Mouse (Mus musculus) right cerebral cortex, adult 2 months (tissue): ENCODE data around the gene Mettl18.
A peak's percentile ranks its signal among the peaks of the same experiment; 100 is the strongest.
"Not testable (repeated sequence)": the region's sequence is repeated elsewhere in the genome, so short reads cannot be mapped to it uniquely, and the experiment has no call there.

Experiments
- DNase-seq, 2 experiments: peaks; one replicate each; pipeline ENCODE4 v3.0.0; 2021 to 2022; ENCODE audit warnings: low spot score in 2 of 2

The Mettl18 gene

DNA sequence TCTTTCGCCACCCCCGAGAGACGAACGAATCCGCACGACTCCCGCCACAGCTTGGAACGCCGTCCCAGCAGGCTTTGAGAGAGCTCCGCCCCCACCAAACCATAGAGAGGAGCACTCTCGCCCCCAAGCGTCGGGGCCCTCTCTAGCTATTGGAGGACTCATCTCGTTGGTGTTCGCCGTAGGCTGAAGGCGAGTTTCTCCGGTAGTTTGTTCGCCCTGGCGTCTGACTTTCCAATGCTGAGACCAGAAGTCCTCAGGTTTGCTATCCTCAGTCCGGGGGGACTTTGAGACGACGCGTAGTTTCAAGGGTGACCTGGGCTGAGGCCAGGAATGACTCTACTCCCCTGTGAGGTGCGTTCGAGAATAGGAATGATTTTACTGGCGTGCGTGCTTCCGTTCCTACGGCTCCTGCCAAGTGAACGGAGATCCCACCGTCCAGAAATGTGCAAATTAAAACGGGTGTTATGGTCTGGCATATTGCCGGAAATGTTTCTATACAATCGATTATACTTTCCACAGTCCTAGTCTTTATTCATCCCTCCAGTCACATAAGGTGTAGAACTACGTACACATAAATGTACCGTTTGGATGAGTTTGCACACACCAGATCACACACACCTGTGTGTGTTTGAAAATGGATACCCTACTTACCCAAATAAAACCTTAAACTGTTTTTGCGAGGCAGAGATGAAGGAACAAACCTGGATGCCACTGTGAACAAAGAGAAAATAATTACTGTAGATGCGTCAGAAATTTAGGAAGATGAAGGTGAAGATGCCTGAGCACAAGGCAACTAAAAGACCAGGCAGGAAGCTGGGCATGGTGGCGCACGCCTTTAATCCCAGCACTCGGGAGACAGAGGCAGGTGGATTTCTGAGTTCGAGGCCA, at the start of gene Mettl18, which contains the start of gene BC055324:
Gene Mettl18, plus strand, starts transcription at position 169 of the 888 bp plus-strand sequence.
Gene BC055324, minus strand, starts transcription at position 76 of the 888 bp plus-strand sequence.
- DNase-seq, result peak; percentile 90 to 91

- no peak for DNase-seq
Observed at GRCm38 (mm10) chr1:163953396-163953795, 41.3 kb upstream of the Mettl18 start.

DNA sequence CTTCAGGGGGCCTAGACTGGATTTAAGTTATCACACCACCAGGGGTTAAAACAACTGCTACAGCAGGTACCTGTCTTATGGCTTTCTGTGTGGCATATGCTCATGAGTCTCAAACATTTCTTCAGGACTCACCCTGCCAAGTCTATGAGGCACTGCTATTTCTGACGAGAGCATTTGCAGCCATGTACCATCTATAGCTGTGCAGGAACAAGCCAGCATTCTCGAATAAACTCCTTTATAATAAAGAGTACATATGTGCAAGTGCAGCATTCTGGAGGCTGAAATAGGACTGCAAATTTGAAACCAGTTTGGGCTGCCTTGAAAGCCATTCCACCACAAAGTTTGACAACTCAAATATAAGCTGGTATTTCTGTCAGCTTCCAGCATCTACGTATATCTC, 36.7 kb upstream of the Mettl18 start:
- DNase-seq, result peak in 1 of 2 experiments; percentile 17

DNA sequence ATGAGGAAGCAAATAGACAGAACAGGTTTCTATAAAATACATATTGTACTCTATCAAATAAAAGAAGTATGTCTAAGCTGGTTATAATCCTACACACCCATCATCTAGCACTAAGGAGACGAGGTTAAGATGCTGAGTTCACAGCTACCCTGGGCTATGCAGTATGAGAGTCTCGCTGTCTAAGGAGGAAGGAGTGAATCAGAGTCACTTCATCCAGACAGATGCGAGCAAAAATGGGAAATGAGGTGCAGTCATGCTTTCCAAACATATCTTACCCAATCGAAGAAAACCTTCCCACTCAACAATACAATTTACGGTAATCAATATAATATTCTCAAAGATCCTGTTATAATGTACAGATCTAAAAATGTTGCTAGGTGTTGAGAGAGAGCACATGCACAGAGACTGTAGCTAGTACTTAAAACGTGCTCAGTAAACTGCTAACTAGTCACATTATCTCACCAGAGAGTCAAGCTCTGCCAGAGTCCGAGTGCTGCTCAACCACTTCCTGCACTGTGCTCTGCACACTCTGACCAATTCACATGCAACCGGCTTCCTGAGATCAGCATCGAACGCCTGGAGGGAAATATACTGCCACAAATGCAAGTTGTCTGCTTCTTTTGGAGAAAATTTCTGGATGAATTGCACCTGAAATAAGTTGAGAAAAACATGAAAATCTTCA, 30.5 kb upstream of the Mettl18 start:
- DNase-seq, result no peak

DNA sequence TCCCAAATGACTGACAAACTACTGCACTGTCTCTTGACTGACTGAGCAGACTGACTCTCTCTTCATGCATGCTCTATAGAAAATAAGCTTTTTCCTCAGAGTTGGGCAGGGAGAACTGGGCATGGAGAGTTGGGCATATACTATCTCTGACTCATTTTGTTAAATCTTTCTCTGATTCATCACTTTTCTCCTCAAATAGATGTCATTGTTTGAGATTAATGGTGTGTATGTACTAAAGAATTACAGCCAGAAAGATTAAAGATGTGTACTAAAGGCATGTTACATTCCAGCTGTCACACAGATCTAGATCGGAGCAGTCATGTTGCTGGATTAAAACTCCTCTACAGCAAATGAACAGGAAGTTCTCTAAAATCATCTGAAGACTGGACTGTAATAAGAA, 20.2 kb upstream of the Mettl18 start:
- no peak for DNase-seq

- no peak for DNase-seq
Observed at GRCm38 (mm10) chr1:163975088-163975487, 19.6 kb upstream of the Mettl18 start.

GRCm38 (mm10) chr1:163976515-163976914, 18.2 kb upstream of the Mettl18 start:
- DNase-seq, result no peak

DNA sequence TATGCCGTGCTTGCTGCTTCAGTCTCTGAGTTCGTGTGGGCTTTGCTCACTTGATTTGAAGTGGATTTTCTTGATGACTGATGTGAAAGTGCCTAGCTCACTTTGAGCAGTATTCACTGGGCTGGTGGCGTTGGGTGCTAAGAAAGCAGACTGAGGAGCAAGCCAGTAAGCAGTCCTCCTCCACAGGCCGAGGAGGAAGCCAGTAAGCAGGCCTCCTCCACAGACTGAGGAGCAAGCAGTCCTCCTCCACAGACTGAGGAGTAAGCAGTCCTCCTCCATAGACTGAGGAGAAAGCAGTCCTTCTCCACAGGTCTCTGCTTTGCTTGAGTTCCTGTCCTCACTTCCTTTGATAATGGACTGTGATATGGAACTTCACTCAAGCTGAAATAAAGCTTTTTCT, 2.3 kb upstream of the Mettl18 start:
- DNase-seq, result no peak

DNA sequence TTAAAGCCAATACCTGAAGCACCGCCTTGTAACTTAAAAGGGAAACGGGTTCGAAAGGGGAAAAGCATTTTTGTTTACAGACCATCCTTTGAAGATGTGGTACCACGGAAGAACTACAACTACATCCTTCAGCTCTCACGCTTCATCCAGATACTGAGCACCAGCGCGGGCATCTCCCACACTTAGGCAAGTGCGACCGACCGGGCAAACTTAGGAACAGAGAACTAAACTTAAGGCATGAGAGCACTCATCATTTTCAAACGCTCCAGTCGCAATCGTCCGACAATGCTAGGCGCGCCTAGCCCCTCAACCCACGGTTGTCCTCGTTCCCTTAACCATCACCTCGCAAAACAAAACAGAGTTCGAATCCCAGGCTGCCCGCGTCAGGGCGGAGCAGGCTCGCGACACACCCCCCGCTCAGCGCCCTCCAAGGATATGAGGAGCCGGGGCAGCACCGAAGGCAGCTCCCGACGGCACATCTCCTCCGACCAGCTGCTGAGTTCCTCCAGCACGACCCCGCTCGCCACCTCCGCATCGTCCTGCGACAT, 442 bp upstream of the Mettl18 start:
- no peak for DNase-seq

DNA sequence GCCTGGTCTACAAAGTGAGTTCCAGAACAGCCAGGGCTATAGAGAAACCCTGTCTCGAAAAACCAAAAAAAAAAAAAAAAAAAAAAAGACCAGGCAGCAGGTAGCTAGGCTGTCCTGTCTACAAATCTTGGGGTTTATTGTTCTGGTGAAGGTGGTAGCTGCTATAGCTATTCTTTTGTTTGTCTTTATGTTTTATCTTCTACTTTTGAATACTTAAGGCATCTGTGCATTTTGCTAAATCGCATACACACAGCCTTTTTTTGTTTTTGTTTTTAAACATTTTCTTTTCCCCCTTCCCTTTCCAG, 872 bp downstream of the Mettl18 start:
- no peak for DNase-seq

DNA sequence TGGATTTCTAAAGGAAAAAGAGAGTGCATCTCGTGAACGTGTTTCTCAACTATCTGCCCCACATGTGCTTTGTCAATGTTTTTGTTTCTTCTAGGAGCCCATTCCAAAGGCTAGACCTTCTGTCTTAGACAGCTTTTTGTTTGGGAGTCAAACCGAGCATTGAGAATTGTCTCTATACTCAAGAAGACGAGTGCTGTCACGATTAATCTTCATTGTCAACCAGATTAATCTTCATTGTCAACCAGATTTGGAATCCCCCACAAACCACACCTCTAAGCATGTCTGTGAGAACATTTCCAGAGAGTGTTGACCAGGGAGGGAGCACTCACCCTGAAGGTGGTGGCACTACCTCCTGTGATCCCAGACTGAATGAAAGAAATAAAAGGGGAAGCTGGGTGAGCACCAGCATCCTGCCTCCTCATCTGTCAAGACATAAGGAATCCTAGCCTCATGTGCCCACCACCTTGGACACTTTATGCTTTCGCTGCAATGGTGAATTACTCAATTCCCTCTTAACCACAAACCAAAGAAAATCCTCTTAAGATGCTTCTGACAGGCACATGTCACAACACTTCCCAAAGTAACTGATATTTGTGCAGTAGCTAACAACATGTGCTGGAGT, 7.3 kb downstream of the Mettl18 start:
- DNase-seq, result no peak

GRCm38 (mm10) chr1:164004311-164004710, 9.6 kb downstream of the Mettl18 start:
- DNase-seq, result no peak

GRCm38 (mm10) chr1:164009235-164009634, 14.5 kb downstream of the Mettl18 start:
- DNase-seq, result peak in 1 of 2 experiments; percentile 15

DNA sequence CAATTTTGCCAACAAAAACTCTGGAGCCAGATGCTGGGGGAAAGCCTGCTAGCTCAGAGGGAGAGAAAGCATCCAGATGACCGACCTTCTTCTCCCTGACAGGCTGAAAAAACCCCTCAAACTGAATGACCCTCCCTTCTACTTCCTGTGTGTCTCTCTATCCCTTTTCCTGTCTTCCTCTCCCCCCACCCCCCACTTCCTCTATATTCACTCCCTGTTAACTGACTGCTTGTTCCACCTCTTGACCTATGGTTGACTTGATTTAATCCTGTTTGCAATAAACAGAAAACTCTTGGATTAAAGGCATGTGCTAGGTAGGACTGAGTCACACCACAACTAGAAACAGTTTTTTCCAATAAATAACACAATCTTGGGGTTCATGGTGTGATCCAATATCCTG, 19.9 kb downstream of the Mettl18 start:
- no peak for DNase-seq

- no peak for DNase-seq
Observed at GRCm38 (mm10) chr1:164018221-164018896, 23.7 kb downstream of the Mettl18 start.

DNA sequence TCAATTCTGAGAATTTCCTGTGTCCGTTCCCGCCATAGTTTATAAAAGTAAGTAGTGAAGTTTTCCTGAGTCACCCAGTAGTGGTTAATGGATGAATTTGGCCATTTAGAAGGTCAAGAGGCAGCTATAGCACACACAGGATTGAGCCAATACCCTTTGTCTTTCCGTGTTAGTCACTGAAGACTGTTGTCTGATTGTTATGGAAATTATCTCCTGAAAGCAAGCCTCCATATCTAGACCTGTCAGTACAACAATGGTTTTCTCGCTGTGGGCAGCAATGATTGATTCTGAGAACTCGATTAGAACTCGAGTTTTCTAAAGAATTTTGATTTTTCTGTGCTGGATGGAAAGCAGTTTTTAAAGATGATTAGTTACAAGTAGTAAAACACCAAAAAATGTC, 25.1 kb downstream of the Mettl18 start:
- no peak for DNase-seq

DNA sequence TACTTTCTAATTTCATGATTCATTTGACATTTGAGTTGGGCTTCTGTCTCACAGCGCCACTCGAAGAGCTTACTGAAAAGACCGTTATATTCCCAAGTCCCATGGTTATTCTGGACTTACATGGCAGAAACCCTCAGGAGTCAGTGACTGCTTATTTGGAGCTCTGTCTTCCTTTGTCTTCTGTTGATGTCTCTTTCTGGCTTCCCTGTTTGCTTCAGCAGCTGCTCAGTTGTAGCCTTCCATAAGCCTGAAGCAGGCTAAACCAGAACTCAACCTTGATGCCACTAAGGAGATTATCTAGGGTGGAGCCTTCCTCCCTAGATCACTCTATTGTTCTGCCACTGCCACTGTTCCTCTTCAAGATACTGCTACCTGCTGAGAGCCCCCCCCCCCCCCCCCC, 26.1 kb downstream of the Mettl18 start:
- DNase-seq, result not testable (repeated sequence)

- not testable (repeated sequence) for DNase-seq
Observed at GRCm38 (mm10) chr1:164022106-164022505, 27.4 kb downstream of the Mettl18 start.

- DNase-seq, result no peak
Observed at GRCm38 (mm10) chr1:164025685-164026084, 31.0 kb downstream of the Mettl18 start.

DNA sequence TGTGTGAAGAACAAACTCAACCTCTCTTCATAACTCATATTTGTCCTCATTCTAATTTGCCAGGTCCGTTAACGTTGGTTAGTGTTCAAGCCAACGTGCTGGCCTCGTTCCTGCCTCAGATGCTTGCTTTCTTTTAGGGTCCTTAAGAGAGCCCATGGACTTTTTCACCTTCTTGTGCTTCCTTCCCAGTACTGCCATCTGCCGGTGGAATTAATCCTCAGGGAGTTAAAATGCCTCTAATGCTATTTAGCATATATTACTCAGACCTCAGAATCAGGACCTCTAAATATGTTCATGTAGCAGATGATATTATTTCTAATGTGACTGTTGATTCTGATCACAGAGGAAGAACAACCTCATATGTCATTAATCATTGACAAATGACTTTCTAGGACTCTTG, 32.7 kb downstream of the Mettl18 start:
- no peak for DNase-seq

DNA sequence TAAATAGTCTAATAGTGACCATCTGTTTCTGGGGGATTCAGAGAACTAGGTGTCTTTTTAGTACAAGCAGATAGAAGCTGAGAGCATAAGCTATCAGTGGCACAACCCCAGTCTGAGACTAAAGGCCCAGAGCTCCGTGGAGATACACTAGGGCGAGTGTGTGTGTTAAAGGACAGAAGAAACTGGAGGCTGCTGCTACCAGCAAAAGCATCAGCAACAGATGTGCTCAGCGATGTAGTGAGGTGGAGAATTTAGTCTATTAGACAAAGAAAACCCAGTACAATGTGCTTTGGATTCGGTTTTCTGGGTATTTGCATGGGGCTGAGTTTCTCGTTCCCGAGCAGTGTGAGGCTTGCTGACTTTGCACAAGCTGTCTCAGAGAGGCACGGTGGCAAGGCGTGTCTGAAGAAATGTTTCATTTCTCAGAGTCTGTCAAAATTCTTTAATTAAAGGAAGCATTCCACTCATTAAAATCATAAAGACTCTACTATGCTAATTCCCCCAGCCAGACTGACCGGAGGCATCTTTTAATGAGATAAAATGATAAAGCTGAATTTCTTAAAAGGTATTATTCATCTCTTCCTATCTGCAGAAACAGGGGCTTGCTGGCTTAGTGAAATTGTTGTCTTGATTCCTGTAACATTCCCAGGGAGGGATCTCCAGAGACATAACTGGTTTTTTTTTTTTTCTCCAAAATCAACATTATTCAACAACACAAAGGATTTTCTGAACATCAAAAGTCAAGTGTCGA, 45.9 kb downstream of the Mettl18 start:
- DNase-seq, result no peak
